Mouse (Mus musculus) intestine, embryonic 14.5 days (tissue): ENCODE data around the gene Gm39566. TPM values are rescaled to one million over a fixed set of nuclear protein-coding genes. Genes with fewer than 3 reads are reported as not detected.

Experiments used
- ATAC-seq: fragments of 200-750 bp; cut with Nextera tagmentation; replicated peaks from 2 replicates; pipeline ENCODE4 v1.8.0; 2017; ENCODE audit warnings: low read depth, moderate number of reproducible peaks, moderate TSS enrichment, moderate library complexity; ENCODE audit not compliant: low FRiP score, low TSS enrichment
- DNase-seq: peaks from one replicate; pipeline ENCODE4 v3.0.0-alpha.2; 2018; ENCODE audit warnings: low spot score
- H3K27ac ChIP-seq: fragments of 300-500 bp; sonication (generic); 2 replicates; pipeline ENCODE4 v1.5.1; 2014; ENCODE audit warnings: low read depth, mild to moderate bottlenecking, control low read depth
- H3K27me3 ChIP-seq: fragments of 300-500 bp; sonication (generic); replicated peaks from 2 replicates; pipeline ENCODE4 v1.6.1; 2014; ENCODE audit warnings: low read length, control low read depth; ENCODE audit not compliant: control insufficient read depth, insufficient read depth
- H3K36me3 ChIP-seq: fragments of 300-500 bp; sonication (generic); 2 replicates; pipeline ENCODE4 v1.6.1; 2014; ENCODE audit warnings: low read length, control low read depth; ENCODE audit not compliant: control insufficient read depth, insufficient read depth
- H3K4me1 ChIP-seq: fragments of 300-500 bp; sonication (generic); replicated peaks from 2 replicates; pipeline ENCODE4 v1.6.1; 2014; ENCODE audit warnings: low read length, control low read depth, mixed read lengths; ENCODE audit not compliant: control insufficient read depth, insufficient read depth
- H3K4me2 ChIP-seq: fragments of 300-500 bp; sonication (generic); 2 replicates; pipeline ENCODE4 v1.6.1; 2014; ENCODE audit warnings: low read length
- H3K4me3 ChIP-seq: fragments of 300-500 bp; sonication (generic); 2 replicates; pipeline ENCODE4 v1.5.1; 2014; ENCODE audit warnings: low read depth, low read length, control low read depth, mixed read lengths
- H3K9ac ChIP-seq: fragments of 300-500 bp; sonication (generic); 2 replicates; pipeline ENCODE4 v1.6.1; 2014; ENCODE audit warnings: mild to moderate bottlenecking, low read length
- H3K9me3 ChIP-seq: fragments of 300-500 bp; sonication (generic); 2 replicates; pipeline ENCODE4 v1.6.1; 2016; ENCODE audit warnings: low read length, control low read depth; ENCODE audit not compliant: control insufficient read depth
- WGBS: fragments of 180-500 bp; shearing (Covaris S2); extraction: QIAGEN DNeasy Blood & Tissue Kit; methylation state at CpG from one replicate; pipeline ENCODE4 v1.1.7; 2014; 5-methylcytosine and 5-hydroxymethylcytosine counted together
- polyA plus RNA-seq: library from polyadenylated mRNA; unstranded; fragments of >200 nt; fragmentation: Nextera tagmentation; extraction: Ambion mirVana; gene quantifications from 2 replicates; pipeline ENCODE4 v1.2.1, GENCODE M21; 2014

Gene Gm39566
- polyA plus RNA-seq, 1 experiment from 2014 or later, result not detected

GRCm38 (mm10) chr11:69781828-69782227 is 33.3 kb downstream of the Gm39566 start:
- no peak for ATAC-seq
- no peak for DNase-seq
- H3K9me3 ChIP-seq, result no peaks in the 10 kb centered on the region
- H3K4me3 ChIP-seq, result no peak overlapping the region
- no peaks in the 10 kb centered on the region for H3K27me3 ChIP-seq
- no peak overlapping the region for H3K9ac ChIP-seq
- H3K27ac ChIP-seq, result no peak overlapping the region
- no peak overlapping the region for H3K4me2 ChIP-seq
- no peaks in the 10 kb centered on the region; the same call in 1 of the 2 replicates for H3K36me3 ChIP-seq
- H3K4me1 ChIP-seq, result no peaks in the 10 kb centered on the region
- WGBS, result 31% methylated on average over 4 of the region's 4 CpGs

GRCm38 (mm10) chr11:69778985-69779384 is 36.1 kb downstream of the Gm39566 start:
- no peaks in the 10 kb centered on the region for H3K9me3 ChIP-seq

GRCm38 (mm10) chr11:69778258-69778982 is 36.7 kb downstream of the Gm39566 start:
- DNase-seq (peak; percentile 51), ATAC-seq (no peak)
- Histone ChIP-seq H3K4me2 (no peak overlapping the region), H3K36me3 (no peaks in the 10 kb centered on the region; the same call in 1 of the 2 replicates), H3K4me3 (no peak overlapping the region), H3K27me3 (no peaks in the 10 kb centered on the region), H3K9me3 (no peaks in the 10 kb centered on the region), H3K9ac (no peak overlapping the region), H3K27ac (no peak overlapping the region), H3K4me1 (no peaks in the 10 kb centered on the region)
- 73% methylated on average over 21 of the region's 23 CpGs for WGBS

More at GRCm38 (mm10) chr11:69778985-69779384, 36.1 kb downstream of the Gm39566 start:
- DNase-seq, result no peak
- Histone ChIP-seq H3K4me1 (no peaks in the 10 kb centered on the region), H3K4me2 (no peak overlapping the region), H3K27ac (no peak overlapping the region), H3K27me3 (no peaks in the 10 kb centered on the region), H3K4me3 (no peak overlapping the region), H3K9ac (no peak overlapping the region), H3K36me3 (no peaks in the 10 kb centered on the region; the same call in 1 of the 2 replicates)
- 47% methylated on average over 7 of the region's 7 CpGs for WGBS
- no peak for ATAC-seq

- Histone ChIP-seq H3K4me1 (no peaks in the 10 kb centered on the region), H3K9me3 (no peaks in the 10 kb centered on the region), H3K27me3 (no peaks in the 10 kb centered on the region), H3K4me3 (no peak overlapping the region), H3K9ac (no peak overlapping the region), H3K36me3 (no peaks in the 10 kb centered on the region; the same call in 1 of the 2 replicates), H3K27ac (no peak overlapping the region), H3K4me2 (no peak overlapping the region)
- DNase-seq, result peak; percentile 38
- 65% methylated on average over 26 of the region's 26 CpGs for WGBS
- no peak for ATAC-seq
These were observed 37.4 kb downstream of the Gm39566 start for GRCm38 (mm10) chr11:69777504-69778257.

GRCm38 (mm10) chr11:69776488-69776887 is 38.6 kb downstream of the Gm39566 start:
- H3K9ac ChIP-seq, result no peak overlapping the region
- no peak overlapping the region for H3K4me3 ChIP-seq
- DNase-seq (no peak), ATAC-seq (no peak)
- no peaks in the 10 kb centered on the region; the same call in 1 of the 2 replicates for H3K36me3 ChIP-seq
- WGBS, result 83% methylated on average over 20 of the region's 20 CpGs
- H3K9me3 ChIP-seq, result no peaks in the 10 kb centered on the region
- H3K27ac ChIP-seq, result no peak overlapping the region
- no peaks in the 10 kb centered on the region for H3K4me1 ChIP-seq
- H3K27me3 ChIP-seq, result no peaks in the 10 kb centered on the region
- no peak overlapping the region for H3K4me2 ChIP-seq

- Histone ChIP-seq H3K4me1 (no peaks in the 10 kb centered on the region), H3K9me3 (no peaks in the 10 kb centered on the region), H3K27ac (no peak overlapping the region), H3K27me3 (no peaks in the 10 kb centered on the region), H3K36me3 (no peaks in the 10 kb centered on the region; the same call in 1 of the 2 replicates), H3K9ac (no peak overlapping the region), H3K4me2 (no peak overlapping the region), H3K4me3 (no peak overlapping the region)
- WGBS, result 69% methylated on average over 10 of the region's 10 CpGs
- ATAC-seq (no peak), DNase-seq (no peak)
These were observed 39.4 kb downstream of the Gm39566 start for GRCm38 (mm10) chr11:69775716-69776115.

- H3K9me3 ChIP-seq, result no peaks in the 10 kb centered on the region
- no peaks in the 10 kb centered on the region; the same call in 1 of the 2 replicates for H3K36me3 ChIP-seq
- no peak overlapping the region for H3K27ac ChIP-seq
- no peak overlapping the region for H3K9ac ChIP-seq
- no peak overlapping the region for H3K4me2 ChIP-seq
- H3K4me1 ChIP-seq, result no peaks in the 10 kb centered on the region
- no peak for ATAC-seq
- no peaks in the 10 kb centered on the region for H3K27me3 ChIP-seq
- no peak for DNase-seq
- H3K4me3 ChIP-seq, result no peak overlapping the region
- WGBS, result 66% methylated on average over 5 of the region's 5 CpGs
These were observed 40.1 kb downstream of the Gm39566 start for GRCm38 (mm10) chr11:69774961-69775360.

- Histone ChIP-seq H3K27me3 (no peaks in the 10 kb centered on the region), H3K36me3 (no peaks in the 10 kb centered on the region), H3K9me3 (no peaks in the 10 kb centered on the region), H3K4me3 (no peak overlapping the region), H3K9ac (no peak overlapping the region), H3K4me1 (peaks cover 14% of the 10 kb centered on the region), H3K4me2 (peak overlapping the region; percentile 67), H3K27ac (0 out of 2 replicates have a peak overlapping the region, but pooled peaks have one; percentile 3)
- WGBS, result 64% methylated on average over 4 of the region's 4 CpGs
- ATAC-seq (no peak), DNase-seq (no peak)
These were observed 47.5 kb downstream of the Gm39566 start for GRCm38 (mm10) chr11:69767625-69767909.
